Mouse (Mus musculus) adipocyte (in vitro differentiated cells): ENCODE measurements at regions not wholly inside any gene's neighbourhood (a gene's known extent, or its start where the extent isn't known, plus 50 kb on each side); places are given as distances from the start of the nearest gene placed in this dataset.

Experiments used
- DNase-seq: peaks from one replicate; pipeline ENCODE4 v3.0.0-alpha.2; 2016; ENCODE audit warnings: low spot score

DNA sequence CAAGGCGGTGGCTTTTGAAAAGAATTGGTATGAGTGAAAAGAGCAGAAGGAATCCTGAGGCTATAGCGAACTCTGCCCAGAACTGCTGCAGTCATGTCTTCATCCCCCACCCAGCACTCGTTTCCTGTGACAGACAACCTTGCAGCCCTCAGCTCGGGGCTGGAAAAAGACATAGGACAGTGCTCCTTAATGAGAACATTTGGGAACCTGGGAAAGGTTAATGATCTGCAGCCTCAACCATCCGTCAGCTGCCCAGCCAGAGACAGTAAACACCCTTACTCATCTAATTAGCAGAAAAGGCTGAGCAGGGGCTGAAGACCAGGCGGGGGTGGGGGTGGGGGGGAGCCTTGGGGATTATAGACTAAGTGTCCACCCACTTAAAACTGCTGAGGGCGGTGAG, 76.3 kb upstream of the Arhgap36 start:
- no peak for DNase-seq

DNA sequence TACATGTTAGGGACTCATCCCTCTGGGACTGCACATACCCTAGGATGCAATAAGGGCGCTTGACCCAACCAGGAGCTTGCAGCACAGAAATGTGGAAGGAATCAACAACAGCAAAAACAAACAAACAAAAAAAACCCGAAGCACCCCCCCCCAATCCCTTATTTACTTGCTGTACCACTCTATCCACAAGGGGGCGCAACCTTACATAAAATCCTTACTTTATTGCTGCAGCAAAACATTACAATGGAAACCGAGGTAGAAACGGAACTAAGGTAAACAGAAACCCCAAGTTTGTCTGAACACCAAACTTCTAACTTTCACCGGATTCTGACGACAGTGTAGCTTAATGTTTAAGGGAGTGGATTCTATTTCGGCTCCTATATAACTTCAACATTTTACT, 86.7 kb upstream of the Arhgap36 start:
- DNase-seq, result peak; percentile 13

DNA sequence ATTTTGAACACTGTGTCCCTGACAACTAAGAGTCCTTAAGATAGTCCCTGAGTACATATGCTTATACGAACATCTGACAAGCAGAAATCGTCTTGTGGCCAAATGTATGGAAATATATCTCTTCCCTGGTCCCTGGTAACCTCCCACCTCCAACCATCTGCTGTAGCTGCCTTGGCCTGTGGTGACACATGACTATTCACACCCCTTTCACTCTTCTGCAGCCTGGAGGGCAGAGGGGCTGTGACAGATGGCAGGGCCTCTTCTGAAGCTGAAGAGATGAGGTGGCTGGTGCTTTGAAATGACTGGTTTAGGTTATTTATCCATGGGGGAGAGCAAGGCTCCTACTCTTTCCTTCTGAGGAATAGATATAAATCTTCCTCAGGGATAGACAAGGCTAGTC, 82.3 kb upstream of the Enox2 start:
- DNase-seq, result no peak

DNA sequence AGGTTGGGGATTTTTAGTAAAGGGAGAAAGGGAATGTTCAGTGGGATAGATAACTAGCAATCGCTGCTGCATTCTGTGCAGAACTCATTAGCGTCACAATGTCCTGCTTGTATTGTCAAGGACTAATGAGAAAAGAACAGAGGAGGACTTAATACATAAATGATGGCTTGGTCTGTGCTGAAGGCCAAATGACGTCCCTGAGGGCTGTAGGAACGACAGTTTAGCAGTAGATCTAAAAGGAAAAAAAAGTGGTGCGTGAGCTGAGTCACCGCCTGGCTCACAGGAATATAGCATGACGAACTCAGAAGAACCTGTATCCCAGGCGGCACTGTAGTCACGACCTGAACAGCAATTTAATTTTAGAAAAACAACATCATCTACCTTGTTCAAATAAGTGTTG, 81.3 kb upstream of the Enox2 start:
- DNase-seq, result no peak

DNA sequence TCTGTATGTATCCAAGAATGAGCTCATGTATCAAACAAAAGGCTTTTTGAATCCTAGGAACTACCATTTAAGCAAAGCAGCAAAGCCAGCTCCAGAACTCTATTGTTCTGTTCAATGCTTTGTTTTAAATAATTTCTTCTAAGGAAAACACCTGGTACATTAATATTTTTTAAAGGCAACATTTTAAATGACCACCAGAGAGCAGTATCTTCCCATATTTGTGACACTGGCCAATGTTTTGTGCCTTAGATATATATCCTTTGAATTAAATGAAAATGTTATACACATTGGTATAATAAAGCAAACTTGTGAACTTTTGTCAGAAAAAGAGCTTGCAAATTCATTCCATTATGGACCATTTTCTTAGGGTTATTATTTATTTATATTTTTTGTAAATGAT, 58.4 kb upstream of the Enox2 start:
- DNase-seq, result peak; percentile 28
